Mouse (Mus musculus) lung, adult 18-20 months (tissue): ENCODE results near the gene Vsig2.

Experiments used
- DNase-seq, 2 experiments: peaks; one replicate each; pipeline ENCODE4 v3.0.0; 2022; ENCODE audit warnings: mixed read lengths in 2 of 2

The Vsig2 gene

DNA sequence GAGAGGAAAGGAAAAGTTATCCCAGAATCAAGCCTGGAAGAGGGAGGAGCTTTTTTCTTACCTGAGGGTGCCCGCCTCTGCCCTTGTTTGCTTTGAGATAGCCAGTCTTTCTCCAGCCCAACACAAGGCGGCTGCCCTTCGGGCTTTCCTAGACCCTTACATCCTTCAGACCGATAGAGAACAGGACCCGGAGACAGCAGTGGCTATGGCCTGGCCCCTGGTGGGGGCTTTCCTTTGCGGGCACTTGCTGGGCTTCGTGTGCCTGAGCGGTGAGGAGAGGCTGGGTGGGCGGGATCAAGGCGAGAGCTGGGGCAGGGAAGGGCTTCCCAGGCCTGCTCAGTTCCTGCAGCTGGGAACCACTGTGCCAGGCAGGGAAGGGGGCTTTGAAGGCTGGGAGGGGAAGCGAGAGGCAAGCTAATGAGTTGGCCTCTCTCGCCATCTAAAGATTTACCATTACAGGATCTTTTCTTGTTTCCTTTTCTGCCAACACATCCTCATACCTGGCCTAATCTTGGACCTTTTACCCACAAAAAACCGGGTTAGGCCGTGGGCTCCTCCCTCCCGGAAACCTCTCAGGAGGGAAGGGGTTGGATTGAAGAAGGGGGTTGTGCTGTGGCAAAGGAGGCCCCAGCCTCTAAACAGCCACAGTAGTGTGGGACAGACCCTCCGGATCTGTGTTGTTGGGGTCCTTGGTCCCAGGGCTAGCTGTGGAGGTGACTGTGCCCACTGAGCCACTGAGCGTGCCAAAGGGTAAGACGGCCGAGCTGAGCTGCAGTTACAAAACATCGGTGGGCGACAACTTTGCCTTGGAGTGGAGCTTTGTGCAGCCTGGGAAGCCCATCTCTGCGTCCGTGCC is at the start of gene Vsig2:
Gene Vsig2, plus strand, starts transcription at position 86 of the 856 bp plus-strand sequence.
- no peak for DNase-seq

DNA sequence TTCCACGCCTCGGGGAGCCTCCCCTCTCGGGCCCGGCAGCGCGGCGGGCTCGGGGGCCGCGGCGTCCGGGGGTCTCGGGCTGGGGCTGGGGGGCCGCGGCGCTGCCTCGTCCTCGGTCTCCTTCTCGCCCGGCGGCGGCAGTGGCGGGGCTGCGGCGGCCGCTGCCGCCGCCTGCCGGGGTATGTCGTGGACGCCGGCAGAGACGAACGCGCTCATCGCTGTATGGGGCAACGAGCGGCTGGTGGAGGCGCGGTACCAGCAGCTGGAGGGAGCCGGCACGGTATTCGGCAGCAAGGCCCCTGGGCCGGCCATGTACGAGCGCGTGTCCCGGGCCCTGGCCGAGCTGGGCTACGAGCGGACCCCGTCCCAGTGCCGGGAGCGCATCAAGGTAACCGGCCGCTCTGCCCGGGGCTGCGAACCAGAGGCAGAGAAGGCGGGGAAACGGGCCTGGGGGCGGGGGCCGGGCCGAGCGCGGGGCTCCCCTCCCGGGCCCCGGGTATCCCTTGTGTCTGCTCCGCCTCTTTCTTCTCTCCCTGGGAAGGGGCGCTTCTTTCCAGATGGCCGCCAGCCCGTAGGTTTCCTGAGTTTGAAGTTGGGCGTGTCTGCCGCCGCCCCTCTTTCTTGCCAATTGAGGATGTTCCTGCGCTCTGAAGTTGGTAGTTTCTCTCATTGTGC is 49.5 kb upstream of the Vsig2 start:
- peak; percentile 38 to 49 for DNase-seq

DNA sequence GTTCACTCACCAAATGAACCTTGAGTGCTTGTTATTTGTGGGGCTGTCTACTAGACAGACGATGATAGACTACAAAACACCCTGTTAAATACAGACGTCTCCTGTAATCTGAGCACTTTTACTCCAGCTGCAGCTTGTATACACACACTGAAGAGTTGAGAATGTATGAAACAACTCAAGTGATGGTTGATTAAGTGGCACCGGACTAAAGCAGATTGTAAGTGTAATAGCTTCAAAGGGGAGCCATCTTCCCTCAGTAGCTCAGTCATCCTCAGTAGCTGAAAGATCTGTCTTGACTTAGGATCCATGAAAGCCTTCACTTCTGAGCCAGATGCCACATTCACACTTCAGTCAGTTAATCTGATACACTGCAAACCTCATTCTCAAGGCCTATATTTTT is 43.3 kb upstream of the Vsig2 start:
- peak in 1 of 2 experiments; percentile 16 for DNase-seq

DNA sequence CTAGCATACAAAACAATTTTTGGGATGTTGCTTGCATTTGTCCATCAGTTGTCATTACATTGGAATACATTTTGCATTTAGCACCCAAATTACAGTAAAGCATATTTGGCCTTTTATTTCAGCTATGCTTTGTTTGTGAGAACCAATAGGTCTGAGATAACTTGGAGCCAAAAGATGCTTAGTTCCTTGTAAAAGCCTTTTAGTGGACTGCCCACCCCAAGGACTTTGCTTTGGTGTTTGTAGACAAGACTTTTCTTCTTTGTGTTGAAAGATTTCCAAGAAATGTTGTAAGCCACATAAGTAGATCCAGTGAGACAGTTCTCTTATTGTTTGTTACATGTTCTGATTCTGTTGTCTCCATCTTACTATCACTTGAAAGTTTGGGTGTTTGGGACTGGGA is 42.7 kb upstream of the Vsig2 start:
- no peak for DNase-seq

DNA sequence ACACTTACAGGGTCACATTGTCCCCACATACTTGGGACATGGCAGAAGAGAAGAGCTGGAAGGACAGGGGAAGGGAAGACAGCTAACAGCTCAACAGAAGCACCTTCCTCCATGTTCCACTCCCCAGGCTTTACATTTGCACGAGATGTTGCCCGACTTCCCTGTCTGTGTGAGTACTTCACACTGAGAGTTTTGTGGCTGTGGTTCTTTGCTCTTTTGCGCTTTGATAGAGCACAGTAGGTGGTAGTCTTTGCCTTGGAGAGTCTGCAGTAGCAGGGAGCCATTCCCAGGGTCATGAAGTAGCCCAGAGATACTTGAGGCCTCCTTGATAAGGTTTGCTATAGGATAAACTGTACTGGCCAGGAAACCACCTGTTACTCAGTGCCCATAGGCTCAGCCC is 38.9 kb upstream of the Vsig2 start:
- no peak for DNase-seq

DNA sequence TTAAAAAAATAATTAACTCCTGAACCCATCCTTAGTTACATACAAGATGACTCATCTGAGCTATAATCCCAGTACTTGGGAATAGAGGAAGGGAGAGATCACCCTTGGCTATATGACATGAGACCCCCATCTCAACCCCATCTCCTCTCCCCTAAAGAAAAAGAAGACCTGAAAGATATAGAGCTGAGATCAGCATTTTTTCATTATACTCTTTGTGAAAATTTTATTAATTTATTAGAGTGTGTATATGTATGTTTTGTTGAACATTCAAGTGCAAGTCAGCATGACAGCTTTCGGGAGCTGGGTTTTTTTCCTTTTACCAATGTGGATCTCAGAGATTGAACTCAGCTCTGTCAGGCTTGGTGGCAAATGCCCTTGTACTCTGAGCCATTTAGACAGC is 37.9 kb upstream of the Vsig2 start:
- DNase-seq, result no peak

DNA sequence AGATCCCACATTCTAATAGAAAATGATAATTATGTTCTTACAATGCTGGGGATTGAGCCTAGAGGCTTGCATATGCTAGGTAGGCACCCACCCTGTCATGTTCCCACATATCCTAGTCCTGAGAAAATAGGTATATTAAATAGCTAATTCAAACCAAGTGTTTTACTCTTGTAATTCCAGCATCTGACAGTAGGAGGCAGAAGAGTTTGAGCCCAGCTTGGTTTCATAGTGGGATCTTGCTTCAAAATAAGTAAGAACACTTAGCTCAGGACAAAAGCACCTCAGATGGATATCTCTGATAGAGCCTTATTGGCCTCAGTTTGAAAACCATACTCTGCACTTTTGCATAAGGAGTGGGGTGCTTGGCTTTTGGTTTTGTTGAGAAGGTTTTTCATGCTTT is 34.7 kb upstream of the Vsig2 start:
- DNase-seq, result no peak

DNA sequence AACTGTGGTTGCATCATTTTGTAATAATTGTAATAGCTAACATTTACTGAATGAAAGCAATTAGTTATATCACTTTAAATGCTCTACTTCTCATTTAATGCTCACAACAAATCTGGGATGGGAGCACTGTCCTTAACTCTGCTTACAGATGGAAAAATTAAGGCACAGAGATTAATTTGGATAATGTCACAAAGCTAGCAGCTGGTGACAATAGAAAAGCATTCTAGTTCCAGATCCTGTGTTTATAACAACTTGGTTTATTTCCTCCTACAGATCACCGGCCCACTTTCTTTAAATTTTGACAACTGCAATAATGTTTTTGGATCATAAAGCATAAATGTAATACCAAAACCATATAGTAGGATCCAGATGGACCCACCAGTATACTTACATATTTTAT is 33.0 kb upstream of the Vsig2 start:
- DNase-seq, result no peak

DNA sequence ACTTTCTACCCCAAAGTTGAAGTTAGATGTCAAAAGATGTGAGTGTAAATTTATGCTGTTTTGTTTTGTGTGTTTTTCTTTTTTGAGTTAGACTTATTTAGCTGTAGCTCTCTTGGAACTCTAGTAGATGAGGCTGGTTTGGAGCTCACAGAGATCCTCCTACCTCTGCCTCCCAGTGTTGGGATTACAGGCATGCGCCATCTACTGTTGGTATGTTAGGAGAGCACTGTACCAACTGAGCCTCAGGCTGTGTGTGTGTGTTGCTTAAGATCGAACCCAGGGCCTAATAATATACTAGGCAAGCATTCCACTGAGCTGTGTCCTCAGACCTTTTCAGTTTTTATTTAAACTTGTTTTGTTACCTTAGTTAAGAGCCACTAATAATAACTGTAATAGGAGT is 27.0 kb upstream of the Vsig2 start:
- DNase-seq, result no peak

DNA sequence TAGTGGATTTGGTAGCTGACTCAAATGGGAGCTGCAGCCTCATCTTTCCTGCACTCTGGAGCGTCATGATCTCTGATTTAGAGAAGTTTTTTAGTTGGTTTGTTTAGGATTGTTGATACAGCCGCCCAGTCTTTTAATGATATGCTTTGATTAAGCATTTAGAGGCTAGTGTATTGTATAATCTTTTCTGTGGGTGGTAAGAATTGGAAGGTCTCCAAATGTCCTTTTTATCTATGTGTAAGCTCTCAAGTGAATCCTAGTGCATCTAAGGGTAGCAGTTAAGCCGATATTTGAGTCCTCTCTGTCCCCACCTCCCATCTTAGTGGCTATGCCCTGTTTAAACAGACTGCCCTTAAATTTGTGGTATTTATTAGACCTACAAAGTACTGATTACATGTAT is 24.6 kb upstream of the Vsig2 start:
- no peak for DNase-seq

DNA sequence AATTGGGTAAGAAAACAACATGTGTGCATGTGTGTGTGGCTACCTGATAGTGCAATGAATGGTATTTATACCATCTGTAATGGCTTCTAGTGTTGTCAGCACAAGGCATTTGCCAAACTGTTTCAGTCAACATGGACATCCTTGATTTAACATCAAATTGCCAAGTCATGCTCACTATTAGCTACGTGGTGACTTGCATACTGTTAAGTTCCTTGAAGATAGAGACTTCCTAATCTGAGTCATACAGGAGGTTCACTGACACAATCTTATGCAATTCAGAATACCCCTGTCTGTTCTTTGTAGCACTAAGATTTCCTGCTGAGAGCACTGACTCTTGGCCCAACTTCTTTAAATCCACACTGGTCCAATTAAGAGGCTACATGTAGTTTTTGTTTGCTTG is 21.6 kb upstream of the Vsig2 start:
- no peak for DNase-seq

DNA sequence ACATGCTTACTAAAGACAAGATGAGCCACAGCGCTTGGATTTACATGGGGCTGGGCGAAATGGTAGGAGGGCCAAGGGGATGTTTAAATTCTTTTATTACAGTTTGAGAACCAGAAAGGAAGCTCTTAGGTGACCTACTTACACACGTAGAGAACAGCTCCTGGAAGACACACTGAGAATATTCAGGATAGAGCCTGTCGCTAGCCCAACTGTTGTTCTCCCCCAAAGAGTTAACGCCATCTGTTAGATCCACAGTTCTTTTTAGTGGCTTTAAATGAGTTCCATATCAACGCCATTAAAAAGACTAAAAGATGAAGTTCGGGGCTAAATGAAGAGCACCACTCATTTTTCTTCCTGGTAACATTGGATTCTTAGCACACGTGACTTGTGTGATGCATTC is 20.1 kb upstream of the Vsig2 start:
- DNase-seq, result no peak

DNA sequence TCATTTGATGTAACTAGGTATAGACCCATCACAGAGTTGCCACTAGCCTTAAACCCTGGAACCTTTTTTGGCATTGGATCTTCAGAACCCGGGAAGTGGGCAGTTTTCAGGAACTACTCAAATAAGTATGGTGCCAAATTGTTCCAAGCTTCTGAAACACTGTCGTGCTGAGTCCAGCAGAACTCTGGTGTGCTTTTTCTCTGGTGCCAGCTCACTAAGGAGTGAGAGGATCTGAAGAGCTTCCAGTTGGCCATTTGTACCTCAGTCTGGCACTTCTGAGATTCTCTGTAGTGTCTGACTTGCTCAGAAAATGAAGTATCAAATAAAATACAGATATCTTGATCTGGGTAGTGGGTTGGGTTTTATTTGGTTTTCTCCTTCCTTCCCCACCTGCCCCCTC is 19.1 kb upstream of the Vsig2 start:
- no peak for DNase-seq

DNA sequence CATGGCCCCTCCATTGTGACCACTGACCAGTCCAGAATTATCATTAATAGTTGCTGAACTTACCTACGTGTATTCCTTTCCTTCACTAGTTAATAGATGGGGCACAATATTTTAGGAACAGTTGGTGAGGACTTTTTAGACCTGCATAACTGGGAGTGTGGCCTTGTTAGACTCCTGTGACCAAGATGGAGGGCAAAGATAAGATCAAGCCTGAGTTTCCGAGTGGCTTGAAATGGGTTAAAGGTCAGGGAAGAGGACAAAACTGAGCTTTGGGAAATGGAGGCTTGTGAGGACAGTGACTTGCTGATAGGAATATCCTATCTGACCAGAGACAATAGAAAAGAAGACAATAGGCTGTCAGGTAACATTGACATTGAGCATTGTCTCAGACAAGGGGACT is 13.6 kb upstream of the Vsig2 start:
- DNase-seq, result no peak

DNA sequence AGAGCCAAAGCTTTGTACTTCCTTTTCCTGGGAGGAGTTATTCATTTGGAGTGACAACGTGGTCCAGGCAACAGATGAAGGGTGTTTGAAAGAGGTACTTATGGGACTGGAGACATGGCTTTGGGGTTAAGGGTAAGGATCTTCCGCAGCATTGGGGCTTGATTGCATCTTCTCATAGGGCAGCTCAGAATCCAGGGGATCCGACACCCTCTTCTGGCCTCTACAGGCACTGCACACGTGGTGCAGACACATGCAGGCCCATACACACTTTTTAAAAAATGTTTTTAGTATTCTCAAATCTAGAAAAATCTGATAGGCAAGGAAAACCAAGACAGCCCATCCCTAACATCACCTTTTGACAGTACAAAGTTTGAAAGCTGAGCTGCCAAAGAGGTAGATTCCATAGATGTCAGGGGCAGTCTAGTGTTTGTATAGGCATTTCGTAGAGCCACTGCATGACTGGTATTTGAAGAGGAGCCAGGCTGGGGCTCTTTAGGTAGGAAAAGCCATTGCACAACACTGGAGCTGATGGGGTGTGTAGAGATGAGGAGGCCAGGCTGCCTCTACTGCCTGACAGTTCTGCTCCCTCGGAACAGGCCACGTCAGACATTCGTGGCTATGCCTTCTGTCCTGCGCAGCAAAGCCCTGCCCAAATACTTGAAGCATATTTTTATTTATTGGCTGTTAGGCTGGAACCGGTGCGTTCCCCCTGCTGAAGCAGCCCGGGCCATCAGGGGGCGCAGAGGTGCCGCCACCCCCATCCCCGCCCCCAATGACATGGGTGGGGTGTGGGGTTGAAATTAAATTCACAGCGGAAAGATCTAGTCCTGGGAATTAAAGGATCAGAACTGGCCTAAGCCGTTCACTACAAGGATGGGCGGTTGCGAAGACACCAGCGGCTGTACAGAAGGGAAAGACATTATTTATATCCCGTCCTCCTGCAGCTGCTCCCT is 12.3 kb upstream of the Vsig2 start:
- peak; percentile 84 to 86 for DNase-seq

DNA sequence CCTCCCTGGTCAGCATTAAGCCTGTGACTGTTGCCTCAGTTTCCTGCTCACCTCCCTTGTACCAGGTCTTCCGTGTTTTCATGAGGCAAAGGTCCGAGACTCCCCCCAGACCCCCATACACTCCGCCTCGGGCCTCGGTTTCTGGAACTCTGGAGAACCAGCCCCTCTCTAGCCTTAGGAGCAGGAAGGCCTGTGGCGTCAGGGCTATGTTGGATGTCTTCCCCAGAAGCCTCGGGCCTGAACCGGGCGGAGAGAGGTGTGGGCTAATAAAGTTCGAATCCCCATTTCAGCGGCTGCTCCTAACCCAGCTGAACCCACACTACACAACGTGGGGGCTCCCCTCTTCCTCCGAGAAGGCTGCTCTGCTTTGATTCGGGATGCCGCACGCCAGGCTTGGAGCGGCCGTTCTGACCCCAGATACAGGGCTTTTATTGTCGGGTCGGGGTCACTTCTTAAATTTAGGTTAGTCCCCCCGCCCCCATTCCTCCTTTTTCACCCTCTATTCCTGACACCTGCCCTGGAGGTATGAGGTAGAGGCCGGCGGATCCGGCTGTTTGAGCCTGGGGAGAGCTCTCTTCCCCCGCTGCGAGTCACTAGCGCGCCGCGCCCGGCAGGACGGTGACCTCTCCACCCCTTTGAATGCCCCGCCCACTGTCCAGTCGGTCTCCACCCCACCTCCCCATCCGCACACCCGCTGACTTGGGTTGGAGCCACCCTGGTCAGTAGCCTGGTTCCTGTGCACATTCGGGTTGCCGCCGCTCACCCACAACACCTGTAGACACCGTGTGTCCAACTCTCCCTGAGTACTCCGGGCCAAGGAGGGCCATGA is 11.4 kb upstream of the Vsig2 start, which contains the start of gene Esam:
Gene Esam, plus strand, starts transcription at position 683 of the 829 bp plus-strand sequence.
- DNase-seq, result peak; percentile 92 to 95

DNA sequence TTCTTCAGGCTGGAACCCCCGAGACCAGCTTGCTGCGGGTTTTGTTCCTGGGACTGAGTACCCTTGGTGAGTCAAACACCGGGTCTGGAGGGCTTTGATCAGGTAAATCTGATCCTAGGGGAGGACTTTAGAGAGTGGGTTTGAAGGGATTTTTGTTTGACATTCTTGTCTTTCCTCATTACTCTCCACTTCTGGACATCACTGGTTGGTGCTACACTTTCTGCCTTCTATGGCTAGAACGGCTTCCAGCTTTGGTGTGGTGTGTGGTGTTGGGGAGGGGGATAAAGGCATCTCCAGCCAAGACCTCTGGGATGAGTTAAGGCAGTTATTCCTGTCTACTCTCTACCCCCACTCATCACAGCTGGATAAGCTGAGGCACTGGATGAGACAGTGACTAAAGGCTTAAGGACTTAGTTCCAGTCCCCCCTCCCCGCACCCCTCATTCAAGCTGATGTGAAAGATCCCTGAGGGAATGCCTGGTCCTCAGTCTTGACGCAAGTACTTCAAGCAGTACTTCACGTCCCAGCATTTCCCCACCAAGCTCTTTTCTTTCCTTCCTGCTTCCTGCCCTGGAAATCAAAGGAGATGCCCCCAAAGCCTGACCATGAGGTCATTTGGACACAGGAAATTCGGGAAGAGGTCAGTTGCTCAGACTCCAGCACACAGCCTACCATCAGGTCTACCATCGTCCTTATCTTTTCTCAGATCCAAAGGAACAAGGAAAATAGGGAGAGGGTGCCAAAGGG is 10.7 kb upstream of the Vsig2 start:
- peak; percentile 54 to 80 for DNase-seq

DNA sequence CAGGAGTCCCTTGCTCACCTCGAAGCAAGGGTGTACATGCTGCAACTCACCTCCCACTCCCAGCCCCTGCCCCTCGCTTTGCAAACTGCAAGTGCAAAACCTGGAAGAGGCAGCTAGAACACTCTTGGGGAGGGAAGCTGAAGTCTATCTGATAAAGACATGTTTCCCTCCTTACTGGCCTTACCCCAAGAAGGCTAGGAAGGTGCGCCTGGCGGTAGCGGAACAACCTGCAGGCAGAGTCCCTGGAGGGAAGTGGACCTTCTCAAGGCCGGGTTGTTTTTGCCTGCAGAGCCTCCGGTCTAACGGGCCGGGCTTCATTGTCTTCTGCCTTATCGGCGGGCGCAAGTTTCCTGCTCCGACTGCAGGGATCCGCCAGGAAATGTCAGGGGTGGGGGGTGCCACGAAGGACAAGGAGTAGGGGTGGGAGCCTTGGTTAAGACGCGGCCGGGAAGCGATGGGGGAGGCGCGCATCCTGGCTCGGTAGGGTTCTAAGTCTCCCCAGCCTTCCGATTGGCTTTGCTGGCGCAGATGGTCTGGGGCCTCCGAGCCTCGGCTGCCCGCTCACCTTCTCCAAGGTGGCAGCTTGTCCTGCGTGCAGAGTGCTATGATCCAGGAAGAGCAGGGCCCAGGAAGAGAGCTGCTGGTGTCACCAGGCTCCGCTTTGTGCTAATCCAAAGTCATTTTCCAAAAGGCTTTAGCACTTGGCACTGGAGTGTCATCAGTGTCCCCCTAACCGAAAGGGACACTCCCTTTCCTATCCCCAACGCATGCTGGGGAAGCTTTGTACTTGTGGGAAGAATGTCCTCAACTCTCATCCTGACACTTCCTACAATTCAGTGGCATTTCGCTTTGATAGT is 8.8 kb upstream of the Vsig2 start:
- DNase-seq, result peak; percentile 87 to 91

DNA sequence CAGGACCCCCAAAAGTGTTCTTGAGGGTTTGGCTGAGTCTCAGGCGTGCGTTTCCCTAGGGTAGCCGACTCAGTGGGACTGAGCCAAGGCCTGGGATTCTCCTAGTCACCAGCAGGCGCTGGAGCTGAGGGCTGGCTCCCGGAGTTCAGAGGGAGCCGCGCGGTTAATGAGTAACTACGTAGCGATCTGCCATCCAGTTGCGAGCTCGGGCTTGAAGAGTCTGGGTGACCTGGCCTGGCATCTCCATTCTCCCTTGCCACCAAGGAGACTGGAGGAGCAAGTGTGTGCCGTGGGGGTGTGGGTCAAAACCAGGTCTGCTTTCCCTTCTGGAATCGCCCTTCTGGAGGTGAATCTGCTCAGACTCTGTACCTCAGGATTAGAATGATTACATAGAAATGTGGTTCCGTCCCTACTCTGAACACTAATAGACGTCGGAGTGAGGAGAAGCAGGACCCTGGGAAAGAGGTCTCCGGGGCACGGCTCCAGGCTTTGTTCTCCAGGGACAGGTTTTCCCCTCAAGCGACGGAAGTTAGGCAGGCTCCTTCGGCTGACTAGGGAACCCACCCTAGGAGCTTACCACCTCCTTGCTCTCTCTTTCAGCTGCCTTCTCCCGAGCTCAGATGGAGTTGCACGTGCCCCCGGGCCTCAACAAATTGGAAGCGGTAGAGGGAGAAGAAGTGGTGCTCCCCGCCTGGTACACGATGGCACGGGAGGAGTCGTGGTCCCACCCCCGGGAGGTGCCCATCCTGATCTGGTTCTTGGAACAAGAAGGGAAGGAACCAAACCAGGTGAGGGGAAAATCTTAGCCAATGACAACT is 8.0 kb upstream of the Vsig2 start:
- peak; percentile 79 to 87 for DNase-seq

DNA sequence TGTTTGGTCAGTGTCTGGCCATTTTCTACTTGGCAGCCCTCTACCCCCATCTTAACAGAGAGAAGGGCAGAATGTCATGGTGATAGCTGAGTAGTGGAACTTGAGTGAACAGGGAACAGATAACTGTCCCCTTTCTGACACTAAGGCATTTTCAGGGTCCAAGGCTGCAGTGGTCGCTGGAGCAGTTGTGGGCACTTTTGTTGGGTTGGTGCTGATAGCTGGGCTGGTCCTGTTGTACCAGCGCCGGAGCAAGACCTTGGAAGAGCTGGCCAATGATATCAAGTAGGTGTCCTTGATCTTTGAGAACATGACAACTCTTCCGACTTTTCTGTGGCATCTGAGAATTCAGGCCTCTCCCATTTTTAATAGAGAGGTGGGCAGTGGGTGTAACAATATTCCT is 2.2 kb upstream of the Vsig2 start:
- no peak for DNase-seq
